In the genomic region with DNA sequence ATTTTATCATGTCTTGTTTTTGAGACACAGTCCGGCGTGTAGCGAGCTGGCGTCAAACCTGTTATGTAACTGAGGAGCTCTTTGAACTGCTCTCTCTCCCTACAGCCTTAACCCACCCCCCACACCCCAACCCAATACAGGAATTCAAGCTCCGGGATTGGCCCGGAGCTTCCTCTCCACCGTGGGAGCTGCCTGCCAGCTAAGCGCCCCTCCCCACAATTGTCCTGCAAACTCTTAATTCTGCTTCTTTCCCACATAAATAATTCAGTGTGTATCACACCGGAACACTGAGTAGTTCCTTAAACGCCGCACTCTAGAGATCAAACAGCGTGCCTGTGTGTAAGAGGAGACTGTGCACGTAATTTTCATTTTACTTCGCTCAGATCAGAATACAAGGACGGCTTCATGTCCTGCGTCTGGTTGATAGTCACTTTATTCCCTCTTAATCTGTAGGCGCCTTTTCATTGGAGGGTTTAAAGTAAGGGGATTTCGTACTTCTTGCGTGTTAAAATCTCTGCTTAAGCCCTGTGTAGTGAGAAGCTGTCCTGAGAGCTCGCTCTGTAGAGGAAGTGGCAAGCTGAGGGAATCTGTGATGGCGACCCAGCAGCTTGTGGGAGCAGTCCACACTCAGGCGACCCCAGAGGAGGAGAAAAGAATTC, we compare ENCODE assay signal across 7 mouse cellular contexts.
A peak's percentile ranks its signal among the peaks of the same experiment; 100 is the strongest.
DNase-seq lines count a peak whose midpoint lies in the region; ATAC-seq and TF ChIP-seq lines count a peak whose summit lies in the region.

No protein-coding gene starts in this region.

- no peak for TF ChIP-seq EP300 in liver, embryonic 14.5 days (IDR thresholded peaks at IDR 0.05; ENCODE audit: low read depth)

- H3K4me1 ChIP-seq in heart, embryonic 11.5 days (ENCODE audit: control insufficient read depth, insufficient read depth, low read length) = peaks cover 14% of the 10 kb centered on the region
- 0 out of 2 replicates have a peak, but pooled peaks cover 10% of the 10 kb centered on the region for H3K4me1 ChIP-seq in kidney, embryonic 14.5 days (ENCODE audit: control insufficient read depth, insufficient read depth, low read length)
- peaks cover 0 to 9% of the 10 kb centered on the region in 2 experiments; a peak in 2 of 4 replicates for H3K4me1 ChIP-seq in liver, embryonic 14.5 days (replicated peaks; ENCODE audit: control insufficient read depth in 2 of 2, insufficient read depth in 2 of 2, low read length in 1 of 2)
- H3K4me1 ChIP-seq in neural tube, embryonic 11.5 days (ENCODE audit: control insufficient read depth, insufficient read depth, low read length) = peaks cover 14% of the 10 kb centered on the region

- H3K4me2 ChIP-seq in heart, embryonic 11.5 days = peak overlapping the region; percentile 59
- peak overlapping the region; percentile 71 for H3K4me2 ChIP-seq in kidney, embryonic 14.5 days (replicated peaks; ENCODE audit: low read depth, low read length)
- H3K4me2 ChIP-seq in liver, embryonic 14.5 days (ENCODE audit: low read depth) = peak overlapping the region; percentile 52
- peak overlapping the region; percentile 54 for H3K4me2 ChIP-seq in neural tube, embryonic 11.5 days (ENCODE audit: low read depth)

- H3K9me3 ChIP-seq in heart, embryonic 11.5 days (replicated peaks; ENCODE audit: control insufficient read depth, low read length) = no peaks in the 10 kb centered on the region
- H3K9me3 ChIP-seq in kidney, embryonic 14.5 days (ENCODE audit: control insufficient read depth, low read length) = no peaks in the 10 kb centered on the region
- no peaks in the 10 kb centered on the region for H3K9me3 ChIP-seq in liver, embryonic 14.5 days (ENCODE audit: control insufficient read depth, low read length)
- no peaks in the 10 kb centered on the region for H3K9me3 ChIP-seq in neural tube, embryonic 11.5 days (ENCODE audit: control insufficient read depth, low read length)

- no peaks in the 10 kb centered on the region for H3K36me3 ChIP-seq in heart, embryonic 11.5 days (ENCODE audit: control insufficient read depth, insufficient read depth, low read length)
- no peaks in the 10 kb centered on the region for H3K36me3 ChIP-seq in kidney, embryonic 14.5 days (ENCODE audit: control insufficient read depth, insufficient read depth, low read length)
- no peaks in the 10 kb centered on the region for H3K36me3 ChIP-seq in liver, embryonic 14.5 days (replicated peaks; ENCODE audit: control insufficient read depth, insufficient read depth, low read depth)
- no peaks in the 10 kb centered on the region for H3K36me3 ChIP-seq in neural tube, embryonic 11.5 days (ENCODE audit: control insufficient read depth, insufficient read depth, low read length)

- 5% methylated on average over 22 of the region's 22 CpGs for WGBS in heart, embryonic 11.5 days (ENCODE audit: insufficient replicate concordance)
- WGBS in kidney, embryonic 14.5 days = under 1% methylated on average over 22 of the region's 22 CpGs
- WGBS in liver, embryonic 14.5 days (ENCODE audit: insufficient replicate concordance) = 4% methylated on average over 22 of the region's 22 CpGs
- WGBS in neural tube, embryonic 11.5 days = 2% methylated on average over 22 of the region's 22 CpGs

- H3K9ac ChIP-seq in heart, embryonic 11.5 days (ENCODE audit: low read depth, low read length) = peak overlapping the region; percentile 77
- H3K9ac ChIP-seq in kidney, embryonic 14.5 days (ENCODE audit: low read depth, low read length) = peak overlapping the region; percentile 0; the same call in 1 of the 2 replicates
- H3K9ac ChIP-seq in liver, embryonic 14.5 days (replicated peaks) = no peak overlapping the region
- peak overlapping the region; percentile 56 for H3K9ac ChIP-seq in neural tube, embryonic 11.5 days (ENCODE audit: low read length)

- TF ChIP-seq CTCF in liver, embryonic 14.5 days (IDR thresholded peaks at IDR 0.05; ENCODE audit: low read depth) = no peak

- H3K27me3 ChIP-seq in heart, embryonic 11.5 days (ENCODE audit: control insufficient read depth, insufficient read depth, low read length) = no peaks in the 10 kb centered on the region
- H3K27me3 ChIP-seq in kidney, embryonic 14.5 days (ENCODE audit: control insufficient read depth, insufficient read depth, low read length) = no peaks in the 10 kb centered on the region
- H3K27me3 ChIP-seq in liver, embryonic 14.5 days (ENCODE audit: control insufficient read depth, insufficient read depth, low read length) = no peaks in the 10 kb centered on the region
- H3K27me3 ChIP-seq in neural tube, embryonic 11.5 days (ENCODE audit: control insufficient read depth, insufficient read depth, low read length) = no peaks in the 10 kb centered on the region

- H3K4me3 ChIP-seq in heart, embryonic 11.5 days (ENCODE audit: low read depth, low read length) = peak overlapping the region; percentile 41
- peak overlapping the region; percentile 36 for H3K4me3 ChIP-seq in kidney, embryonic 14.5 days (ENCODE audit: low read length)
- peak overlapping the region; percentile 14 to 40; a peak in 3 of 4 replicates for H3K4me3 ChIP-seq in liver, embryonic 14.5 days (ENCODE audit: insufficient read depth in 1 of 2, low read depth in 2 of 2, low read length in 2 of 2)
- peak overlapping the region; percentile 28 for H3K4me3 ChIP-seq in neural tube, embryonic 11.5 days (ENCODE audit: low read depth, low read length)

- peak; percentile 77 for ATAC-seq in heart, embryonic 11.5 days (replicated peaks; ENCODE audit: insufficient number of reproducible peaks, low FRiP score, low TSS enrichment)
- peak; percentile 90 for ATAC-seq in kidney, embryonic 14.5 days (ENCODE audit: low FRiP score, low TSS enrichment)
- no peak for ATAC-seq in liver, embryonic 14.5 days (ENCODE audit: insufficient read depth)
- peak; percentile 88 for ATAC-seq in neural tube, embryonic 11.5 days (ENCODE audit: insufficient read depth, low FRiP score, low TSS enrichment)

- peak; percentile 72 for DNase-seq in brain, embryonic 18.5 days (ENCODE audit: low read depth, low spot score)
- peak; percentile 67 for DNase-seq in embryo, embryonic 10 days (ENCODE audit: low spot score)
- DNase-seq in liver, embryonic 14.5 days (ENCODE audit: low read depth in 3 of 3, low spot score in 3 of 3) = no peak
- peak; percentile 77 for DNase-seq in neural tube, embryonic 11.5 days (ENCODE audit: low spot score)
- DNase-seq in spleen, postnatal 14 days (ENCODE audit: low spot score in 2 of 2) = no peak

- peak overlapping the region; percentile 77 for H3K27ac ChIP-seq in heart, embryonic 11.5 days (ENCODE audit: low read depth, low read length)
- peak overlapping the region; percentile 32 for H3K27ac ChIP-seq in kidney, embryonic 14.5 days (ENCODE audit: low read depth, low read length)
- no peak overlapping the region for H3K27ac ChIP-seq in liver, embryonic 14.5 days
- H3K27ac ChIP-seq in neural tube, embryonic 11.5 days (ENCODE audit: low read depth, low read length) = peak overlapping the region; percentile 85

Comparison
In these comparisons a context has a peak if more than half of its experiments do, and no peak if none do; other contexts are left out.
1. DNase-seq: peak in brain, embryonic 18.5 days (single experiment), embryo, embryonic 10 days (single experiment) and neural tube, embryonic 11.5 days (single experiment); none in liver, embryonic 14.5 days (0 of 3) and spleen, postnatal 14 days (0 of 2).
2. Peak in every context shown above with its lines, with median percentiles within 50 percentile points of each other: H3K4me2 ChIP-seq and H3K4me3 ChIP-seq.